Mouse (Mus musculus) erythroblast, embryonic 14.5 days (primary cell): ENCODE results near the gene Bicdl2.

Experiments used
- GATA1 ChIP-seq: IDR thresholded peaks from 2 replicates; pipeline ENCODE4 v1.6.1; 2012; ENCODE audit warnings: low read length, inconsistent platforms, mixed read lengths
- TAL1 ChIP-seq: IDR thresholded peaks from 3 replicates; pipeline ENCODE4 v1.6.1; 2012; ENCODE audit warnings: low read length, inconsistent platforms, mixed read lengths

GRCm38 (mm10) chr17:23695801-23696200 lies 35.5 kb downstream of the Bicdl2 start:
- no peak for TF ChIP-seq TAL1
- TF ChIP-seq GATA1, result no peak
